ENCODE assay signal across 8 mouse cellular contexts in the genomic region with DNA sequence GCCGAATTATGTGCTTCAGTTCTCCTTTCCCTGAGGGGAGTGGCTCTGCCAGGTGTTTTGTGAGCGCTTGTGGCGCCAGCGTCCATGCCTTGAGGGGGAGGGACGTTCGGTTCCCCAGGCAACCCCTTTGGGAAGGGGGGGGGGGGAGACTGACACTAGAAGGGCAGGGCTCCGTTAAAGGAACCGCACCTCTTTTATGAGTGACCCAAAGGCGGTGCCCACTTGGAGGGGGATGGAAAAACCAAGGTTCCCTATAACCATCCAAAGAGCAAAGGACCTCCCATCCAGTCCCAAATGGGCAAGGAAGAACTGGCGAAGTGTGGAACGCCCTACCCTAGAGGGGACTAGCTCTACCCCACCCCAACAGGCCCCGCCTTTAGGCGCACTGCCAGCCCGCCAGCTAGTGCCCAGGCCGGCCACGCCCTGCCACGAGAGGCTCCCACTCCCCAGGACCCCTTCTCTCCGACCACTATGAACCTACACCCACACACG. TPM values are rescaled to one million over a fixed set of nuclear protein-coding genes. Genes with fewer than 3 reads are reported as not detected.
DNase-seq lines count a peak whose midpoint lies in the region; ATAC-seq lines count a peak whose summit lies in the region.

No protein-coding gene starts in this region.

- intact Hi-C loops in heart, postnatal 10 days (cut with DNase I): no loop called here

- DNase-seq in ES-CJ7 (ENCODE audit: low read depth, low spot score): peak; percentile 75
- peak; percentile 53 for DNase-seq in adrenal gland, adult 8-10 months
- DNase-seq in heart, postnatal 10 days: peak; percentile 74 to 79
- DNase-seq in kidney, postnatal 25 days: peak; percentile 68 to 79
- DNase-seq in skeletal muscle tissue, adult 2 months (ENCODE audit: low read depth, low spot score): peak; percentile 50
- no peak for DNase-seq in layer of hippocampus, adult 8-10 months (ENCODE audit: low spot score in 2 of 2)

- H3K9me3 ChIP-seq in erythroblast, embryonic 14.5 days (ENCODE audit: control insufficient read depth, low read length): peaks cover 9% of the 10 kb centered on the region

- peak; percentile 66 for ATAC-seq in megakaryocyte, adult 5-6 weeks (ENCODE audit: poor library complexity, severe bottlenecking)

- peaks cover 30% of the 10 kb centered on the region for H3K4me1 ChIP-seq in erythroblast, embryonic 14.5 days (ENCODE audit: control insufficient read depth)

- no peaks in the 10 kb centered on the region; the same call in 1 of the 2 replicates for H3K36me3 ChIP-seq in erythroblast, embryonic 14.5 days (ENCODE audit: control insufficient read depth)

- peaks cover 9% of the 10 kb centered on the region for H3K27me3 ChIP-seq in erythroblast, embryonic 14.5 days (ENCODE audit: control insufficient read depth)

- peak overlapping the region; percentile 63 for H3K4me3 ChIP-seq in erythroblast, embryonic 14.5 days (replicated peaks)

RNA-seq across cellular contexts. Expression of gene Plp2, which starts 0.8 kb away (rescaled TPM):
- total RNA-seq in adrenal gland, adult 8-10 months (2022): 10 to 100 TPM; 57.7 to 99.2 (median 78.7) TPM
- polyA plus RNA-seq in erythroblast, embryonic 14.5 days (2012): 0.28 and 1.5 TPM in 2 replicates
- 10 to 100 TPM; 84.8 to 88.4 TPM for total RNA-seq in heart, postnatal 10 days (2021)
- 987 and 1,037 TPM in 2 replicates for total RNA-seq in megakaryocyte, adult 5-6 weeks (2015)
- total RNA-seq in megakaryocyte, adult 5-6 weeks (2017): 267 and 300 TPM in 2 replicates
- 1 to 10 TPM; 4.6 to 7.8 (median 6.0) TPM for total RNA-seq in layer of hippocampus, adult 8-10 months (2022)

RNA-seq across cellular contexts. Expression of gene Magix, which starts 10.6 kb away (rescaled TPM):
- under 1 TPM; 0.31 to 0.67 (median 0.45) TPM for total RNA-seq in adrenal gland, adult 8-10 months (2022)
- not detected in 2 replicates for polyA plus RNA-seq in erythroblast, embryonic 14.5 days (2012)
- 10 to 100 TPM; 10.8 to 13.9 TPM for total RNA-seq in heart, postnatal 10 days (2021)
- total RNA-seq in megakaryocyte, adult 5-6 weeks (2015): not detected in 2 replicates
- total RNA-seq in megakaryocyte, adult 5-6 weeks (2017): 0.18 TPM in 1 of 2 replicates, not detected in the other
- under 1 TPM; 0.23 to 0.36 (median 0.30) TPM for total RNA-seq in layer of hippocampus, adult 8-10 months (2022)

RNA-seq across cellular contexts. Expression of gene Prickle3, which starts 13.4 kb away (rescaled TPM):
- total RNA-seq in adrenal gland, adult 8-10 months (2022): 10 to 100 TPM in 3 of 4 experiments, 1 to 10 TPM in 1; 9.6 to 14.5 (median 12.8) TPM
- polyA plus RNA-seq in erythroblast, embryonic 14.5 days (2012): 0.03 TPM in 2 replicates
- 10 to 100 TPM; 19.4 to 21.7 TPM for total RNA-seq in heart, postnatal 10 days (2021)
- 7.0 and 8.7 TPM in 2 replicates for total RNA-seq in megakaryocyte, adult 5-6 weeks (2015)
- total RNA-seq in megakaryocyte, adult 5-6 weeks (2017): 7.9 and 9.3 TPM in 2 replicates
- 1 to 10 TPM in 3 of 4 experiments, under 1 TPM in 1; 0.70 to 2.3 (median 1.9) TPM for total RNA-seq in layer of hippocampus, adult 8-10 months (2022)

RNA-seq across cellular contexts. Expression of gene Gpkow, which starts 26.5 kb away (rescaled TPM):
- total RNA-seq in adrenal gland, adult 8-10 months (2022): 10 to 100 TPM; 57.1 to 76.9 (median 64.6) TPM
- polyA plus RNA-seq in erythroblast, embryonic 14.5 days (2012): 0.19 and 0.22 TPM in 2 replicates
- 10 to 100 TPM; 24.8 to 26.8 TPM for total RNA-seq in heart, postnatal 10 days (2021)
- 24.8 and 25.7 TPM in 2 replicates for total RNA-seq in megakaryocyte, adult 5-6 weeks (2015)
- total RNA-seq in megakaryocyte, adult 5-6 weeks (2017): 24.2 and 25.7 TPM in 2 replicates
- total RNA-seq in layer of hippocampus, adult 8-10 months (2022): 10 to 100 TPM; 33.2 to 39.4 (median 35.8) TPM

RNA-seq across cellular contexts. Expression of gene Syp, which starts 32.2 kb away (rescaled TPM):
- total RNA-seq in adrenal gland, adult 8-10 months (2022): 100 to 1,000 TPM in 1 of 4 experiments, 10 to 100 TPM in 3; 71.5 to 122 (median 80.3) TPM
- 0.04 and 0.08 TPM in 2 replicates for polyA plus RNA-seq in erythroblast, embryonic 14.5 days (2012)
- total RNA-seq in heart, postnatal 10 days (2021): 1 to 10 TPM in 1 of 2 experiments, under 1 TPM in 1; 0.57 to 1.9 TPM
- total RNA-seq in megakaryocyte, adult 5-6 weeks (2015): 0.50 and 1.5 TPM in 2 replicates
- 1.2 and 3.7 TPM in 2 replicates for total RNA-seq in megakaryocyte, adult 5-6 weeks (2017)
- 1,000 to 10,000 TPM; 1,661 to 2,111 (median 1,867) TPM for total RNA-seq in layer of hippocampus, adult 8-10 months (2022)

Comparison
In these comparisons a context has a peak if more than half of its experiments do, and no peak if none do; other contexts are left out.
1. DNase-seq: peak in ES-CJ7 (single experiment), adrenal gland, adult 8-10 months (single experiment), heart, postnatal 10 days (2 of 2), kidney, postnatal 25 days (2 of 2) and skeletal muscle tissue, adult 2 months (single experiment); none in layer of hippocampus, adult 8-10 months (0 of 2).
2. RNA of gene Plp2, which starts 0.8 kb away (total RNA-seq): 267 to 1,037 TPM in megakaryocyte, adult 5-6 weeks, 84.8 to 88.4 TPM in heart, postnatal 10 days and 57.7 to 99.2 TPM in adrenal gland, adult 8-10 months; 4.6 to 7.8 TPM in layer of hippocampus, adult 8-10 months; every median in the first group is over 4 times any median in the second.
3. RNA of gene Magix, which starts 10.6 kb away (total RNA-seq): 10.8 to 13.9 TPM in heart, postnatal 10 days; 0.31 to 0.67 TPM in adrenal gland, adult 8-10 months, 0.23 to 0.36 TPM in layer of hippocampus, adult 8-10 months and 0.18 TPM in megakaryocyte, adult 5-6 weeks; every median in the first group is over 4 times any median in the second.